Mouse (Mus musculus): ENCODE results near the gene Carns1. TPM values are rescaled to one million over a fixed set of nuclear protein-coding genes. Genes with fewer than 3 reads are reported as not detected.

Carns1 gene
- polyA plus RNA-seq, 1 experiment from 2014 or later = 3.8 TPM

DNA sequence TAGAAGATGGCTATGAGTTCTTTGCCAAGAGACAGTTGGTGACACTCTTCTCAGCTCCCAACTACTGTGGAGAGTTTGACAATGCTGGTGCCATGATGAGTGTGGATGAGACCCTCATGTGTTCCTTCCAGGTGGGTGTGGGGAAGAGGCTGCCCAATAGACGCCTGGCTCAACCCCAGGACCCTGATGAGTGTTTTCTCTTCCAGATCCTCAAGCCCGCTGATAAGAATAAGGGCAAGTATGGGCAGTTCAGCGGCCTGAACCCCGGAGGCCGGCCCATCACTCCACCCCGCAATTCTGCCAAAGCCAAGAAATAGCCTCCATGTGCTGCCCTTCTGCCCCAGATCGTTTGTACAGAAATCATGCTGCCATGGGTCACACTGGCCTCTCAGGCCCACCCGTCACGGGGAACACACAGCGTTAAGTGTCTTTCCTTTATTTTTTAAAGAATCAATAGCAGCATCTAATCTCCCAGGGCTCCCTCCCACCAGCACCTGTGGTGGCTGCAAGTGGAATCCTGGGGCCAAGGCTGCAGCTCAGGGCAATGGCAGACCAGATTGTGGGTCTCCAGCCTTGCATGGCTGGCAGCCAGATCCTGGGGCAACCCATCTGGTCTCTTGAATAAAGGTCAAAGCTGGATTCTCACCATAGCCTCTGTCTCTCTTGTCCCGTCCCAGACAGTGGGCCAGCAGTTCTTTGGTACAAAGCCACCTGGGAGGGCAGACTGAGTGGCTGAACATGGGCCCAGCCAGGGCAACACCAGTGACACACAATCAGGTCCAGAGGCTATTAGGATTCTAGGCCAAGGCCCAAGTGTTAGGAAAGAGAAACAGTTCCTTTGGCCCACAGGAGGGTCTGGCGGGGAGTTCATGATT is 19.7 kb upstream of the Carns1 start:
- H3K9me3 ChIP-seq (ENCODE audit: control insufficient read depth, low read length) = no peaks in the 10 kb centered on the region
- H3K4me3 ChIP-seq (ENCODE audit: low read depth, low read length) = no peak overlapping the region
- no peak overlapping the region for H3K4me2 ChIP-seq (ENCODE audit: low read depth)
- no peaks in the 10 kb centered on the region for H3K27me3 ChIP-seq (ENCODE audit: control insufficient read depth, insufficient read depth, low read length)
- peaks cover 10% of the 10 kb centered on the region for H3K4me1 ChIP-seq (ENCODE audit: control insufficient read depth, insufficient read depth, low read length)
- WGBS = 87% methylated on average over 12 of the region's 12 CpGs
- no peak for DNase-seq (ENCODE audit: low spot score)
- H3K36me3 ChIP-seq (ENCODE audit: control insufficient read depth, insufficient read depth, low read length) = peaks cover 14% of the 10 kb centered on the region
- H3K9ac ChIP-seq (ENCODE audit: low read length) = no peak overlapping the region
- H3K27ac ChIP-seq (ENCODE audit: low read depth, low read length) = no peak overlapping the region
- ATAC-seq (ENCODE audit: insufficient read depth, low FRiP score, low TSS enrichment) = no peak

DNA sequence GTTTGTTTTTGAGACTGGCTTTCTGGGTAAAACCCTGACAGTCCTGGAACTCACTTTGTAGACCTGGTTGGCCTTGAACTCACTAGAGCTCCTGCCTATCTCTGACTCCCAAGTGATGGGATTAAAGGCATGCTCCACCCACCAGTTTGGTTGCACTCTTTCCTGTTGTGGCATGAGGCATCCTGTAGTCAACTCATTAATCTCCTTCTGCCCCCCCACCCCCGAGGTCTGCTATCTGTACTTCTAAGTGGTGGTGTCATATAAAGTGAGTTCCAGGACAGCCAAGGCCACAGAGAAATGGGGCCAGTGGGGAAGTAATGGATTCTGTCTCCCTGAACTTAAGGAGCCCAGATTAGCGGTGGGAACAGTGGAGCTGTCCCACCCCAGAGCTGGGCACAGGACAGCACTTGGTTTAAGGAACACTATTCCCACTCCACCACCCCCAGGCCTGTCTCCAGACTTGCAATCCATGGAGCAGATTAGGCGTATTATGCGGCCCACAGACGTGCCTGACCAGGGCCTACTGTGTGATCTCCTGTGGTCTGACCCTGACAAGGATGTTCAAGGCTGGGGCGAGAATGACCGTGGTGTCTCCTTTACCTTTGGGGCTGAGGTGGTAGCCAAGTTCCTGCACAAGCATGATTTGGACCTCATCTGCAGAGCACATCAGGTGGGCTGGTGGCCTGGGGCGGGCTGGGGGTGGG is 18.9 kb upstream of the Carns1 start:
- H3K36me3 ChIP-seq (ENCODE audit: control insufficient read depth, insufficient read depth, low read length) = peaks cover 14% of the 10 kb centered on the region
- H3K27ac ChIP-seq (ENCODE audit: low read depth, low read length) = no peak overlapping the region
- H3K9me3 ChIP-seq (ENCODE audit: control insufficient read depth, low read length) = no peaks in the 10 kb centered on the region
- no peak overlapping the region for H3K9ac ChIP-seq (ENCODE audit: low read length)
- 91% methylated on average over 8 of the region's 8 CpGs for WGBS
- no peak overlapping the region for H3K4me3 ChIP-seq (ENCODE audit: low read depth, low read length)
- H3K4me2 ChIP-seq (ENCODE audit: low read depth) = no peak overlapping the region
- H3K27me3 ChIP-seq (ENCODE audit: control insufficient read depth, insufficient read depth, low read length) = no peaks in the 10 kb centered on the region
- DNase-seq (ENCODE audit: low spot score) (no peak), ATAC-seq (ENCODE audit: insufficient read depth, low FRiP score, low TSS enrichment) (no peak)
- H3K4me1 ChIP-seq (ENCODE audit: control insufficient read depth, insufficient read depth, low read length) = peaks cover 10% of the 10 kb centered on the region

DNA sequence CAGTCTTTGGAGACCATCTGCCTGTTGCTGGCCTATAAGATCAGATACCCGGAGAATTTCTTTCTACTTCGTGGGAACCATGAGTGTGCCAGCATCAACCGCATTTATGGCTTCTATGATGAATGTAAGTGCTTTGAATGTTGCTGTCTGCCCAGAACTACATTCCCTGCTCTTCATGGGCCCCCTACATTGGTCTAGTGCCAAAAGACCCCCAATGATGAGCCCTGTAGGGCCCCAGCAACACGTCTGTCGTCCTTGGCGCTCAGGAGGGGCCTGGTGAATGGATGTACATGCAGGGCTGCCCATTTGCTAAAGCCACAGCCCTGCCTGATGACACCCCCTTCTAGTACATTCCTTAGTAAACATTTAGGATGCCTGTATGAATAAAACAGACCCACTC is 17.9 kb upstream of the Carns1 start:
- WGBS = 63% methylated on average over 6 of the region's 6 CpGs
- ATAC-seq (ENCODE audit: insufficient read depth, low FRiP score, low TSS enrichment) (no peak), DNase-seq (ENCODE audit: low spot score) (no peak)
- Histone ChIP-seq H3K4me3 (ENCODE audit: low read depth, low read length) (peak overlapping the region; percentile 98), H3K27me3 (ENCODE audit: control insufficient read depth, insufficient read depth, low read length) (no peaks in the 10 kb centered on the region), H3K9me3 (ENCODE audit: control insufficient read depth, low read length) (no peaks in the 10 kb centered on the region), H3K27ac (ENCODE audit: low read depth, low read length) (no peak overlapping the region), H3K4me2 (ENCODE audit: low read depth) (peak overlapping the region; percentile 90), H3K4me1 (ENCODE audit: control insufficient read depth, insufficient read depth, low read length) (peaks cover 10% of the 10 kb centered on the region), H3K9ac (ENCODE audit: low read length) (peak overlapping the region; percentile 96), H3K36me3 (ENCODE audit: control insufficient read depth, insufficient read depth, low read length) (peaks cover 14% of the 10 kb centered on the region)

DNA sequence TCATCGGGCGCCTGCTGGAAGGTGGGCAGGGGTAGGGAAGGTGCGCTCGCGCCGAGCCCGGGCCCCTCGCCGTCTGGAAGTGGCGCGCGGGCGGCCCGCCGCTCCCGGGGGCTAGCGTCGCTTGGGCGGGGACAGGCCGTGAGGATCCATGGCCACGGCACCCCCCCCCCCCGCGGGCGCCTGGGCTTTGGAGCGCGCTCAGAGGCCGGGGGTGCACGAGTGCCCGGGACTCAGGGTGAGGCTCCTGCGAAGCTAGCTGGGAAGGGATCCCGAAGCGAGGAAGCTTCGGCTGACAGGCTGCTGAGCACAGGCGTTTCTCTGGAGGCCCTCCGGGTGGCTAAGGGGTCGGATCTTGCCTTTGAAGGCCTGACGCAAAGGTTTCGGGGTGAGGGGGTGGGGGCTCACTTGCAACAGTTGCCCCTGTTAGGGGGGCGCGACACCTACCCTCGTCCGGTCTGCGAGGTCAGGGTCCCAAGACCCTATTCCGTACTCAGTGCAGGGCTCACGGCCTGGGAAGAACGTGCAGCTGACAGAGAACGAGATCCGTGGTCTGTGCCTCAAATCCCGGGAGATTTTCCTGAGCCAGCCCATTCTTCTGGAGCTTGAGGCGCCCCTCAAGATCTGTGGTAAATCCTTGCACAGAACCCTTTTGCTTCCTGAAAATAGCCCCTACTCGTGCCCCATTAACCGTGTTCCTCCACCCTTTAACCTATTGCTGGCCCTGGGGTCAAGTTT is 17.1 kb upstream of the Carns1 start:
- H3K4me1 ChIP-seq (ENCODE audit: control insufficient read depth, insufficient read depth, low read length) = peaks cover 10% of the 10 kb centered on the region
- no peaks in the 10 kb centered on the region for H3K27me3 ChIP-seq (ENCODE audit: control insufficient read depth, insufficient read depth, low read length)
- ATAC-seq (ENCODE audit: insufficient read depth, low FRiP score, low TSS enrichment) (peak; percentile 23; the same call in 1 of the 2 replicates), DNase-seq (ENCODE audit: low spot score) (peak; percentile 42)
- H3K9me3 ChIP-seq (ENCODE audit: control insufficient read depth, low read length) = no peaks in the 10 kb centered on the region
- under 1% methylated on average over 45 of the region's 52 CpGs for WGBS
- H3K36me3 ChIP-seq (ENCODE audit: control insufficient read depth, insufficient read depth, low read length) = peaks cover 14% of the 10 kb centered on the region
- peak overlapping the region; percentile 98 for H3K4me3 ChIP-seq (ENCODE audit: low read depth, low read length)
- peak overlapping the region; percentile 90 for H3K4me2 ChIP-seq (ENCODE audit: low read depth)
- H3K27ac ChIP-seq (ENCODE audit: low read depth, low read length) = peak overlapping the region; percentile 85
- H3K9ac ChIP-seq (ENCODE audit: low read length) = peak overlapping the region; percentile 96

DNA sequence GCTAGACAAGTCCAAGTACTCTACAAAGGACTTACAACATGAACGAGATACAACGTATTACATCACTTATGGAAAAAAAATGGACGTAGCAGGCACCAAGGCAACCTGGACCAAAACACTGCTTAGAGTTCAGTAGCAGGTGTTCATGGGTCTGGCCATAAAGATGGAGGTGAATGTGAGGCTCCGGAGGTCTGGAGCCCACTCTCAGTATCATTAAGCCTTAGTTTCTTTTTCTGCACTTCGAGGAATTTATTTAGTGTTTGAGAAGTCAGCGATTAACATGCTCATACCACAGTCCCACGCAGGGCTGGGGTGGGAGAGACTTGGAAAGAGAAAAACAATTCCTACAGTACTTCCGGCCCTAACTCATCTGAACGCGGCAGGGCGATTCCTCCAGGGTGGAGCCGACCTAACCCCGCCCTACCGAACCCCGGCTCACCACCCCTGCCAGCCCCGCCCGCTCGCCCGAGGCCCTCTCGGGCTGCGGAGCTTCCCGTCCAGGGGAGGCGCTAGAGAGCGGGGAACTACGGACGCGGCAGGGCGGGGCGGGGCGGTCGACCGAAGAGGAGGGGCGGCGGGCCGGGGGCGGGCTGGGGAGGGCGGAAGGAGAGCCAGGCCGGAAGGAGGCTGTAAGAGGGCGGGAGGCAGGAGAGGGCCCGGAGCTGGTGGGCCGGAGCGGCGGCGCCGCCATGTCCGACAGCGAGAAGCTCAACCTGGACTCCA is 16.4 kb upstream of the Carns1 start, which contains the start of gene Ppp1ca:
Gene Ppp1ca, plus strand, starts transcription at position 538 of the 723 bp plus-strand sequence.
- peak within 1 kb of the TSS; percentile 98 for H3K4me3 ChIP-seq (ENCODE audit: low read depth, low read length)
- H3K27me3 ChIP-seq (ENCODE audit: control insufficient read depth, insufficient read depth, low read length) = no peaks in the 10 kb centered on the region
- 6% methylated on average over 44 of the region's 47 CpGs for WGBS
- ATAC-seq (ENCODE audit: insufficient read depth, low FRiP score, low TSS enrichment) (peak; percentile 92), DNase-seq (ENCODE audit: low spot score) (peak; percentile 99)
- peak within 1 kb of the TSS; percentile 96 for H3K9ac ChIP-seq (ENCODE audit: low read length)
- peak within 1 kb of the TSS; percentile 85 for H3K27ac ChIP-seq (ENCODE audit: low read depth, low read length)
- H3K9me3 ChIP-seq (ENCODE audit: control insufficient read depth, low read length) = no peaks in the 10 kb centered on the region
- H3K4me2 ChIP-seq (ENCODE audit: low read depth) = peak within 1 kb of the TSS; percentile 90
- peaks cover 14% of the 10 kb centered on the region for H3K36me3 ChIP-seq (ENCODE audit: control insufficient read depth, insufficient read depth, low read length)
- H3K4me1 ChIP-seq (ENCODE audit: control insufficient read depth, insufficient read depth, low read length) = peaks cover 10% of the 10 kb centered on the region

DNA sequence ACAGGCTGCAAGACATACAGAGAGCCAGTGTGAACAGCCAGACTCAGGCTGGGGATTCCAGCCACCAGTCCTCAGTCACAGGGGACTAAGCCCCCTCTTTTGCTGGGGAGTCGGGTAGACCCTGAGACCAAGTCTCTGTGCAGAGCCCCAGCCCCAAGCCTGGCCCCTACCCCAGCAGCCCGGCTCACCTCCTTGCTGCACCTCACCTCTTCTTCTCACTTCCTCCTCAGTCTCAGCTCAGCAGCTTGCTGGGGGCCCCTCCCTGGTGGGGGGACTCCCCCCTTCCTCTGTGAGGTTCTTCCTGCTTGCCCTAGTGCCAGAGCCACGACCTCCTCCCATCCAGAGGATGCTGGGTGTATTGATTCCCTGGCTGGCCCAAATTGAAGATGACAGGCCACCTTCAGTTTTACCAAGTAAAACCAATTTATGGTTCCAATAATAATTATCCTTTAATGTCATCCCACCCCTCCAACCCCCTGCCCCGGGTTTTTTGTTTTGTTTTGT is 15.6 kb upstream of the Carns1 start, which contains the start of gene Tbc1d10c:
Gene Tbc1d10c, minus strand, starts transcription at position 454 of the 504 bp plus-strand sequence.
- peaks cover 12% of the 10 kb centered on the region for H3K36me3 ChIP-seq (ENCODE audit: control insufficient read depth, insufficient read depth, low read length)
- peak within 1 kb of the TSS; percentile 98 for H3K4me3 ChIP-seq (ENCODE audit: low read depth, low read length)
- H3K27me3 ChIP-seq (ENCODE audit: control insufficient read depth, insufficient read depth, low read length) = no peaks in the 10 kb centered on the region
- peak within 1 kb of the TSS; percentile 96 for H3K9ac ChIP-seq (ENCODE audit: low read length)
- WGBS = 68% methylated on average over 4 of the region's 4 CpGs
- peak within 1 kb of the TSS; percentile 85 for H3K27ac ChIP-seq (ENCODE audit: low read depth, low read length)
- no peak for ATAC-seq (ENCODE audit: insufficient read depth, low FRiP score, low TSS enrichment)
- H3K9me3 ChIP-seq (ENCODE audit: control insufficient read depth, low read length) = no peaks in the 10 kb centered on the region
- H3K4me1 ChIP-seq (ENCODE audit: control insufficient read depth, insufficient read depth, low read length) = peaks cover 10% of the 10 kb centered on the region
- no peak for DNase-seq (ENCODE audit: low spot score)
- H3K4me2 ChIP-seq (ENCODE audit: low read depth) = peak within 1 kb of the TSS; percentile 90

DNA sequence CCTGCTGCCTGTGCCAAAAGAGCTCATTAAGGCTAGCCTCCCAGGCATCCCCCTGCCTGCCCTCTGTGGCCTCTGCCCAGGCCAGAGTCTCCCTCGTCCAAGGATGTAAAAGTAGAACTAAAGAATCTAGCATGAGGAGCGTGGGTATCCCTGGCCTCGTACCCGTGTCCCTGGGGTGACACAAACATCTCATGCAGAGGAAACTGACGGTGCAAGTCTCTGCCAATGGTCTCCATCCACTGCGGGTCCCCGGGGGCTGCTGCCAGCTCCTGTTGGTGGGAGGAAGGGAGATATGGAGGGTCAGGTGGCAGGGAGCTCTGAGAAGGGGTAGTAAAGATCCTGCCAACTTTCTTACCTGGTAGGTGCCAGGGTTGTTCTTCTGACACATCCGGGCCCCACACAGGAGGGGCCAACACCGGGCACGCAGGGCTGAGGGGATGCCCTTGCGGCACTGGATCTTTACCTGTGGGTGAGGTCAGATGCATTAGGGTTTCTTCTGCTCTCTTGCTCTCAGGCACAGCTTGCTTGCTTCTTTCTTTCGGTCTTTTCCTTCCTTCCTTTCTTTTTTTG is 13.9 kb upstream of the Carns1 start:
- Histone ChIP-seq H3K4me1 (ENCODE audit: control insufficient read depth, insufficient read depth, low read length) (peaks cover 8% of the 10 kb centered on the region), H3K27me3 (ENCODE audit: control insufficient read depth, insufficient read depth, low read length) (no peaks in the 10 kb centered on the region), H3K27ac (ENCODE audit: low read depth, low read length) (no peak overlapping the region), H3K9me3 (ENCODE audit: control insufficient read depth, low read length) (no peaks in the 10 kb centered on the region), H3K36me3 (ENCODE audit: control insufficient read depth, insufficient read depth, low read length) (peaks cover 3% of the 10 kb centered on the region), H3K4me2 (ENCODE audit: low read depth) (no peak overlapping the region), H3K9ac (ENCODE audit: low read length) (no peak overlapping the region), H3K4me3 (ENCODE audit: low read depth, low read length) (no peak overlapping the region)
- ATAC-seq (ENCODE audit: insufficient read depth, low FRiP score, low TSS enrichment) (no peak), DNase-seq (ENCODE audit: low spot score) (no peak)
- 84% methylated on average over 12 of the region's 12 CpGs for WGBS
